Mouse (Mus musculus): Measurements from ENCODE around the gene Slmap. TPM values are rescaled to one million over a fixed set of nuclear protein-coding genes. Genes with fewer than 3 reads are reported as not detected.
A peak's percentile ranks its signal among the peaks of the same experiment; 100 is the strongest.
"Not testable (repeated sequence)": the region's sequence is repeated elsewhere in the genome, so short reads cannot be mapped to it uniquely, and the experiment has no call there.

The Slmap gene
- total RNA-seq, 2 experiments from 2014 or later = 65.4 to 115 TPM

- no peak for TF ChIP-seq CTCF (IDR thresholded peaks at IDR 0.05)
- no peak for DNase-seq
- H3K27ac ChIP-seq = no peak overlapping the region
- intact Hi-C loops (cut with DNase I) = no loop called here
- no peak overlapping the region for H3K4me3 ChIP-seq
Observed at GRCm38 (mm10) chr14:26406746-26407145, 128.0 kb downstream of the Slmap start.

DNA sequence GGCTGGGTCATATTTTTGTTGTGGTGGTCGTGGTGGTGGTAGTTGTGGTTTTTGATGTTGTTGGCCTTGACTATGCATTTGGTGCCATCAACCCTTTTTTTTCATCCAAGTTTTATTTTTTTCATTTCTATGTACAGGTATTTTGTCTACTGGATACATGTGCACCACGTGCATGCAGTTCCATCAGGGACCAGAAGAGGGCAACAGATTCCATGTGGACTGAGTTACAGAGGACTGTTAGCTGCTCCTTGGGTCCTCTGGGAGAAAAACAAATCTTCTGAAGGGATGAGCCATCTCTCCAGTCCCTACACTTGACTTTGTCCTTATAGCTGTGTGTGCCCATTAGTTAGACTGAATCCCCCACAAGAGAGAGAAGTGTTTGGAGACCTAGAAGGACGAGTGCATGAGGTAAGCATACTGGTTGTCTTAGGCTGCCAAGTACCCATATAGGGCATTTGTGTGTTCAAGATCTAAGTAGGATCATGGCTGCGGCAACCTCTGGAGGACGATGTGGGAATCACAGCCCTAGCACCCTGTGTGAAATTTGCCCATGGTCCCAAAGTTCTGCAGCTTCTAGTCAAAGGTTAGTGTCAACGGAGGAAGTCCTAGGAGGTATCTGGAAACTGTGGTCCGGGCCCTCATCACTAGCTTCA, 136.1 kb downstream of the Slmap start:
- DNase-seq = no peak
- no peak overlapping the region for H3K27ac ChIP-seq
- no peak overlapping the region for H3K4me3 ChIP-seq
- intact Hi-C loops (cut with DNase I) = no loop called here
- TF ChIP-seq CTCF (IDR thresholded peaks at IDR 0.05) = peak; percentile 14; the same call in 1 of the 2 replicates

GRCm38 (mm10) chr14:26391866-26392265, 142.9 kb downstream of the Slmap start:
- intact Hi-C loops (cut with DNase I) = no loop called here
- H3K27ac ChIP-seq = no peak overlapping the region
- TF ChIP-seq CTCF (IDR thresholded peaks at IDR 0.05) = no peak
- no peak for DNase-seq
- H3K4me3 ChIP-seq = no peak overlapping the region

DNA sequence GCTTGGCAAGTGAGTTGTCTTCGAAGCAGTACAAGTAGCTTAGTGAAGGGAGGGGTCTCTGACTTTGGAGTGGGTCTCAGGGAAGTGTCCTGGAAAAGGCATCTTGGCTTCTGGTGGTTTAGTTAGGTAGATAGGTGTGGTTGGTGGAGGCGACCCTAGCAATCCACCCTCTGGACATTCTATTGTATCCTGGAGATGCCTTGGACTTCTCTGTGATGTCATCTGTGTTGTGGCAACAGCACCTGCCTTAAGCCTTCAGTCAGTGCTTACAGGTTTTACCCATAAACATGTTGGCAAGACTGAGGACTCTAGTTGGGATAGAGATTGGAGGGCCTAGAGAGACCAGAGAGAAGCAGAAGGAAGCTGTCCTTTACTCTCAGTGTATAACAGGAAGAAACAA, 145.8 kb downstream of the Slmap start:
- intact Hi-C loops (cut with DNase I); H3K4me3 ChIP-seq; H3K27ac ChIP-seq; DNase-seq: not testable (repeated sequence)

DNA sequence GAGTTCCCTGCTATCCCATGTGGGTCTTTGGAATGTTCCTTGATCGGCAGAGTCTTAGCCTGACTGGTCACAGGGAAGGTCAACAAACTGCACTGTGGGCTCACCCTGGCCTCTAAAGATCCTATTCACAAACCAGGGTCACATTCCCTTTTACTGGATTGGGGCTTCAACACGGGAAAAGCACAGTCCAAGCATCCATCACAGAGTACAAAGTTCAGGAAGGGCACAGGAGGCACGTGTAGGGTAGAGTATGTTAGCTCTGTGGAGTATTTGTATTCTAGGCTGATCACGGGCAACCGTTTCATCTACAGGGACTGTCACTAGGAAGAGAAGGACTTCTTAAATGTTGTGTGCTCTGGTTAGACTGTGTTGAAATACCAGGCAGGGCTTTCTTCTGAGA, 147.7 kb downstream of the Slmap start:
- H3K27ac ChIP-seq; H3K4me3 ChIP-seq; DNase-seq; intact Hi-C loops (cut with DNase I): not testable (repeated sequence)

DNA sequence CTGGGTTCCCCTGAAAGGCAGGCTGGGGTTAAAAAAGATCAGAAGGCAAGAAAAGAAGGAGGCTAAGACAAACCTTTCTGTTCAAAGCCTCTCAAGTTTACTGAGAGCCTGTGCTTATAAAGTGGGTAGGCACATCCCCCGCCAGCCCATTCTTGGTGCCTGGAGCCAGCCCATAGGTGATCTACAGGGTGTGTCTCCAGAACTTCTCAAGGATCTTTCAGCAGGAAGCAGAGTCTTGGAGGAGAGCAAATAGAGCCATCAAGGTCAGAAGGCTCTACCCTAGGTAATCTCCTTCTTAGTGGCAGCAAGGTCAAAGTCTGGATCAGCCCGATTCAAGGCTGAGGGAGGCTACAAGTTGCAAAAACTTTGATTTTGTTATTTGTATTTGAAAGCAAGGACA, 149.1 kb downstream of the Slmap start:
- DNase-seq; intact Hi-C loops (cut with DNase I); H3K27ac ChIP-seq; H3K4me3 ChIP-seq: not testable (repeated sequence)

DNA sequence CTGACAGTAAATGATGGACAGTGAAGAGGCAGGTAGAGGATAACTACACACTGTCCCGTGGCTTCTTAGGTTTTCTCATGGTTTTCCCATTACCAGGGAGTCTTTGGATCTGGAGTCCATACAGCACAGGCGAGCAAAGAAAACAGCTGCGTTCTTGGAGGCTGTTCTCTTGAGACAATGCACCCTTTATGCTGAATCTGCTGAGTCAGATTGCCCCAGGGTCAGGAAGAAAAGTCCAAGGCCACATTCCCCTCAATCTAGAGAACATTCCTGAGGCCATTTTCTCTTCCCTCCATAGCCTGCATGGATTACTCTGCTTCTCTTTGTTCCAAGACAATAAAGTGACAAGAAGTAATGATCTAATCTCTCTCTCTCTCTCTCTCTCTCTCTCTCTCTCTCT, 155.7 kb downstream of the Slmap start:
- intact Hi-C loops (cut with DNase I) = no loop called here
- H3K27ac ChIP-seq = no peak overlapping the region
- H3K4me3 ChIP-seq = no peak overlapping the region
- DNase-seq = no peak
- no peak for TF ChIP-seq CTCF (IDR thresholded peaks at IDR 0.05)

DNA sequence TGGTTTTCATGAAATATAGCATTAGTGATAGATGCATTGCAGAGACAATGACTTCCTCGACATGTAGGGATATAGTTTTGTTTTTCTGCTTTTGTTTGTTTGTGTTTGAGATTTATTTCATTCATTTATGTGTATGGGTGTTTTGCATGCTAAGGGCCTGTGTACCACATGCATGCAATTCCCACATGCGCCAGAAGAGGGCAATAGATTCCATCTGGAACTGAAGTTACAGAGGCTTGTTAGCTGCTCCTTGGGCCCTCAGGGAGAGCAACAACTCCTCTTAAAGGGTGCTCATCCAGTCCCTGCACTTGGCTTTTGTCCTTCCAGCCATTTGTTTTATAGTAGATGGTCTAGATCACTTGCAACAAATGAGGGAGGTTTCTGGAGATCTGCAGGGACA, 158.1 kb downstream of the Slmap start:
- peak; percentile 83 for TF ChIP-seq CTCF (IDR thresholded peaks at IDR 0.05)
- intact Hi-C loops (cut with DNase I) = no loop called here
- Histone ChIP-seq H3K4me3 (no peak overlapping the region), H3K27ac (no peak overlapping the region)
- peak; percentile 45 for DNase-seq

Other genes with a start within 250 kb of the Slmap start
- 1 to 10 TPM; 8.2 to 8.5 TPM for gene Dennd6a, start 38.9 kb upstream of the Slmap start, total RNA-seq (2021)
- gene Arf4, start 103.1 kb upstream of the Slmap start, total RNA-seq (2021) = 10 to 100 TPM; 27.0 to 36.3 TPM
- 1 to 10 TPM; 3.2 to 4.9 TPM for gene Pde12, start 135.0 kb upstream of the Slmap start, total RNA-seq (2021)
- gene Dnah12, start 158.3 kb upstream of the Slmap start, total RNA-seq (2021) = not detected

Data from gastrocnemius, adult 2 months (tissue).